Comparison of ENCODE assay signal across 1 mouse cellular context in the genomic region with DNA sequence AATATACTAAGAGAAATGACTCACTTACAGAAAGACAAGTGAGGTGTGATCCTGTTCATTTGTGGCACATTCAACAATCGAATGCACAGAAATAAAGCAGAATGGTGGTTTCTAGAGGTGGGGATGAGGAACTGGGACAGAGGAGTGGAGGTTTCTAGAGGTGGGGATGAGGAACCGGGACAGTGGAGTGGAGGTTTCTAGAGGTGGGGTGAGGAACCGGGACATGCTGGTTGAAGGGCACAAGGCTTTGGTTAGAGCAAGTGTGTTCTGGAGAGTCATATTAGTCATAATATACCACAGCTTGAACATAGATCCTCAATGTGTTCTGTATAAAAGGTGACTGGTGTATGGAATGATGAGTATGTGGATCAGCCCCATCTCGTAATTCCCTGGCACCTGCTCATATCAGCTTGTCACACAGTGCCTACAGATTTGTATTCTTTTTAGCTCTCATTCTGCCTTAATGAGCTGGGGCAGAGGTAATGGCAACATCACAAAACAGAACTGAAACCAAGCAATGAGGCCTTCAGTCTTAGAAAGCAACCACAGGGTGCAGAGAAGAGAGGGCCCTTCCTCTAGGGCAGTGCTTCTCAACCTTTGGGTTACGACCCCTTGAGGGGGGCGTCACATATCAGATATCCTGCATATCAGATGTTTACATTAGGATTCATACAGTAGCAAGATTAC.
TF ChIP-seq lines count a peak whose summit lies in the region.

No protein-coding gene starts in this region.

TF ChIP-seq in CH12.LX, 34 proteins besides CTCF, POLR2A, EP300 and RAD21 (continued from another document):
- TF ChIP-seq UBTF (IDR thresholded peaks at IDR 0.05; ENCODE audit: low read depth, low read length) (no peak), CHD2 (IDR thresholded peaks at IDR 0.05; ENCODE audit: low read length) (peak; percentile 80), ZC3H11A (IDR thresholded peaks at IDR 0.05; ENCODE audit: low read depth, low read length) (no peak), ZKSCAN1 (IDR thresholded peaks at IDR 0.05; ENCODE audit: borderline replicate concordance, low read depth, low read length) (no peak), TCF12 (IDR thresholded peaks at IDR 0.05; ENCODE audit: low read depth, low read length) (peak; percentile 69), MAZ (IDR thresholded peaks at IDR 0.05; ENCODE audit: low read depth, low read length) (peak; percentile 13), NRF1 (IDR thresholded peaks at IDR 0.05; ENCODE audit: low read depth, low read length) (no peak), MAX (IDR thresholded peaks at IDR 0.05; ENCODE audit: low read length) (peak; percentile 40; the same call in 1 of the 2 replicates), JUN (IDR thresholded peaks at IDR 0.05; ENCODE audit: insufficient read depth, low read depth, low read length) (peak; percentile 31; the same call in 1 of the 2 replicates), NELFE (IDR thresholded peaks at IDR 0.05; ENCODE audit: low read depth, low read length) (no peak), ZNF384 (IDR thresholded peaks at IDR 0.05; ENCODE audit: low read depth, low read length) (0 out of 2 replicates have a peak, but pooled peaks have one; percentile 21), ZMIZ1 (IDR thresholded peaks at IDR 0.05; ENCODE audit: low read depth, low read length) (no peak; the same call in 1 of the 2 replicates)
TF ChIP-seq in CH12.LX: peak in this region for 18.
